Mouse (Mus musculus) cerebellum, adult 11-12 months (tissue): ENCODE measurements around the gene Ice2.
A peak's percentile ranks its signal among the peaks of the same experiment; 100 is the strongest.

Experiments
- DNase-seq: peaks from one replicate; pipeline ENCODE4 v3.0.0; 2022

Gene Ice2

GRCm38 (mm10) chr9:69463046-69463445 lies 65.3 kb downstream of the Ice2 start:
- DNase-seq, result no peak

- no peak for DNase-seq
Observed at GRCm38 (mm10) chr9:69464109-69464756, 66.5 kb downstream of the Ice2 start.

DNA sequence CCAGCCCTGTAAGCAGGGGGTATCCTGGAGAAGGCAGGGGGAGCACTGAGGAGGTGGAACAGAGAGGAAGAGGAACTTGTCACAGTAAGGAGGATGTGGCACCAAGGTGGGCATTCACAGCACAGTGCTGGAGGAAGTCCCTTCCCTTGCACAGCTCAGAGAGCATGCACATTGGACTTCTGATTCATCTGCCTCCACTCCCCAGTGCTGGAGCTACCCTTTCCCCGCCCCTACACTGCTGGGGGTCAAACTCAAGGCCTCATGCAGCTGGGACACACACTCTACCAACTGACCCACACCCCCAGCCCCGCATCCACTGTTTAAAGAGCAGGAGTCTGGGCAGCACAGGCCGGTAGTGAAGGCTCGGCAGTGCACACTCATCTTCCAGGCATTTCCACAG lies 68.4 kb downstream of the Ice2 start:
- DNase-seq, result no peak

DNA sequence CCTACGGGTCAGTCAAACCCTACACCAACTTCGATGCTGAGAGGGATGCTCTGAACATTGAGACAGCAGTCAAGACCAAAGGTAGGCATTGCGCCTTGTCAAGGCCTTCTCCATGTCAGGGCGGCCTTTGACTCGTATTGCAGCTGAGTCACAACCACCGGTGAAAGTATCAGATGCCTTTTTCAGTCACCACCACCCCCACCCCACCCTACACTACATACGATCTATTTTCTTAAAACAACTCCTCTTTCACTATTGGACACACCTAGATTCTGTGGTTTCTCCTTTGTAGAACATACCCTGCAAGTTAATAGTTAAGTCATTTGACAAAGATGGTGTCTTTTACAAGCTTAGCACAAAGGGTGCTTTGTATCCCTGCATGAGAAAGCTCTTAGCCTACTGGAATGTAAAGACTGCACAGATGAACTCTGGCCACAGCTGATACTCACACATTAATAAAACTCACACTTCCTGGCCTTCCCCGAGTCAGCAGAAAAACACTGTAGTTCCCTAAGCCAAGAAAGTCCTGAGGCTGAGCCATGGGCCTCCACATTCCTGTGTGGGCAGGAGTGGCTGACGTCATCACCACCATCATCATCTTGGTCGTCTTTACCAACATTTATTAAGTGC lies 69.7 kb downstream of the Ice2 start:
- DNase-seq, result no peak

DNA sequence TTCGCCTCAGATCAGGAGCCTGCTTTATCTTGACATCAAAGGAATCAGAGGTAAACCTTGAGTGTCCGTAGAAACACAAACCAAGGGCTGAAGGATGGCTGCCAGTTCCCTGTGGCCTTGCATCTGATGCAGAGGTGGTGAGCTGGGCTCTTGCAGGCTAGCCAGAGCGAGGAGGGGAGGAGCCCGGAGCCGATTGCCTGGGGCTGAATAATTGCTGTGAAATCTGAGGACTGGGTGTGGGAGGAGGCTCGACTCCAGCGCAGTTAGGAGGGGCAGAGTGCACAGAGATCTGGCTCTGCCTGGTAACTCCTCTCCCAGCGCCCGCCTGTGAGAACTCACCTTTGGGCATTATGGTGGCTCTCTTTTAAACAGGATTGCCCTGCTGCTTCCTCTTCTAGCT lies 71.3 kb downstream of the Ice2 start:
- DNase-seq, result no peak

GRCm38 (mm10) chr9:69470362-69470761 lies 72.7 kb downstream of the Ice2 start:
- DNase-seq, result no peak

GRCm38 (mm10) chr9:69470921-69471320 lies 73.2 kb downstream of the Ice2 start:
- no peak for DNase-seq

- no peak for DNase-seq
Observed at GRCm38 (mm10) chr9:69472724-69473123, 75.0 kb downstream of the Ice2 start.

DNA sequence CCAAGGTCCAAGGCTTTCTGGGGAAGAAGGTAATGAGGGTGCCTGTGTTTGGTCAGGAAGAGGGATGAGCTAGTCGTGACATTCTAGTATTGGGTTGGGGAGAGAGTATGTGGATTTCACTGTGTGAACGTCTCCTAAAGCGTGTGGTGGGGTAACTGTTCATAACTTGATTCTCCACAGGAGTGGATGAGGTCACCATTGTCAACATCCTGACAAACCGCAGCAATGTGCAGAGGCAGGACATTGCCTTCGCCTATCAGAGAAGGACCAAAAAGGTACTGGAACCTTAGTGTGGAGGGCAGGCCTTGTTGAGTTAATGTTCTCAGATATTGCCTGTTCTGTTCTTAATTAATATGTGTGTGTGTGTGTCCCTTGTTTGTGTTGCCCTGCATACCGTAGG lies 78.2 kb downstream of the Ice2 start:
- no peak for DNase-seq

GRCm38 (mm10) chr9:69477195-69477823 lies 79.6 kb downstream of the Ice2 start:
- DNase-seq, result no peak

- no peak for DNase-seq
Observed at GRCm38 (mm10) chr9:69477824-69478222, 80.1 kb downstream of the Ice2 start.

GRCm38 (mm10) chr9:69480344-69480743 lies 82.6 kb downstream of the Ice2 start:
- peak; percentile 26 for DNase-seq
